Mouse (Mus musculus) activated CD4-positive, CD25-positive, alpha-beta regulatory T cell, adult 4 months (primary cell): Measurements from ENCODE around the gene Gpd1. TPM values are rescaled to one million over a fixed set of nuclear protein-coding genes. Genes with fewer than 3 reads are reported as not detected.

ENCODE experiments used
- ATAC-seq: one replicate; pipeline ENCODE4 v1.8.0; 2017
- polyA plus RNA-seq, 2 experiments: library from polyadenylated mRNA; unstranded; fragments of 100-300 nt; shearing (Covaris generic); gene quantifications; one replicate each; pipeline ENCODE4 v1.2.1; 2017

Gpd1 gene
- polyA plus RNA-seq, 2 experiments from 2014 or later: 0.16 to 0.60 TPM

GRCm38 (mm10) chr15:99772925-99773324 is 55.6 kb downstream of the Gpd1 start:
- no peak for ATAC-seq

Other genes with a start within 250 kb of the Gpd1 start
- gene Bcdin3d, start 242.8 kb upstream of the Gpd1 start, polyA plus RNA-seq: 10 to 100 TPM; 23.3 to 23.5 TPM
- under 1 TPM in 1 of 2 experiments, not detected in 1; 0.07 TPM for gene Faim2, start 189.3 kb upstream of the Gpd1 start, polyA plus RNA-seq
- gene Aqp2, start 138.5 kb upstream of the Gpd1 start, polyA plus RNA-seq: not detected
- gene Aqp5, start 126.7 kb upstream of the Gpd1 start, polyA plus RNA-seq: not detected
- gene Aqp6, start 116.1 kb upstream of the Gpd1 start, polyA plus RNA-seq: not detected
- 10 to 100 TPM; 33.2 to 33.3 TPM for gene Racgap1, start 65.9 kb upstream of the Gpd1 start, polyA plus RNA-seq
- under 1 TPM; 0.22 to 0.32 TPM for gene Asic1, start 47.1 kb upstream of the Gpd1 start, polyA plus RNA-seq
- gene Smarcd1, start 15.4 kb upstream of the Gpd1 start, polyA plus RNA-seq: 10 to 100 TPM in 1 of 2 experiments, 1 to 10 TPM in 1; 8.6 to 10.8 TPM
- not detected for gene Gm17349, start 12.0 kb upstream of the Gpd1 start, polyA plus RNA-seq
- 100 to 1,000 TPM; 152 to 189 TPM for gene Cox14, start 8.1 kb downstream of the Gpd1 start, polyA plus RNA-seq
- gene Cers5, start 55.4 kb downstream of the Gpd1 start, polyA plus RNA-seq: 10 to 100 TPM; 63.5 to 71.6 TPM
- under 1 TPM; 0.89 to 0.93 TPM for gene Lima1, start 157.9 kb downstream of the Gpd1 start, polyA plus RNA-seq
- not detected for gene Fam186a, start 249.5 kb downstream of the Gpd1 start, polyA plus RNA-seq